Mouse (Mus musculus) yolk sac, embryonic 10.5 days (tissue): ENCODE results near the gene Hoxd9.

Source experiments
- DNase-seq: peaks from one replicate; pipeline ENCODE4 v3.0.0-alpha.2; 2017; ENCODE audit warnings: low spot score

Gene Hoxd9

GRCm38 (mm10) chr2:74733765-74734164 lies 36.2 kb downstream of the Hoxd9 start:
- peak; percentile 1 for DNase-seq

DNA sequence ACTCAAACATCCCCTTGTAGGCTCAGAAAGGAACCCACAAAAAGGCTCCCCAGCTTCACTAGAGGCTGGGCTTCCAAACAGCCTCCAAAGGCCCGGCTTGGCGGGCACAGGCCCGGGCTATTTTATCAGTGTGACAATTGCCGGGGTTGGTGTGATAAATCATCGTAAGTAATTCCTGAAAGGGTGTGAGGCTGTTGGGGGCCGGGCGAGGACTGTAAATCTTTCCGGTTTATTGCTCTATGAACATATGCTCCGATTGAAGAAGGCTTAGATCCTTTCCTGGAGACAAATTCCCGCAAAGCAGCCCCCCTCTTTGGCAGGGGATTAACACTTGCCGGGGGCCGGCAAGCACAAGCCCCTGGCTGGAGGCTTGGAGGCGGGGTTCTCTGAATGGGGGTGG lies 36.9 kb downstream of the Hoxd9 start:
- peak; percentile 47 for DNase-seq

GRCm38 (mm10) chr2:74734996-74735811 lies 37.7 kb downstream of the Hoxd9 start:
- DNase-seq = no peak

- peak; percentile 27 for DNase-seq
Observed at GRCm38 (mm10) chr2:74735851-74736687, 38.5 kb downstream of the Hoxd9 start.

- peak; percentile 2 for DNase-seq
Observed at GRCm38 (mm10) chr2:74736688-74737577, 39.4 kb downstream of the Hoxd9 start.

- peak; percentile 7 for DNase-seq
Observed at GRCm38 (mm10) chr2:74737578-74738070, 40.1 kb downstream of the Hoxd9 start.

GRCm38 (mm10) chr2:74738623-74739475 lies 41.3 kb downstream of the Hoxd9 start:
- DNase-seq = peak; percentile 37

GRCm38 (mm10) chr2:74739476-74739800 lies 41.9 kb downstream of the Hoxd9 start:
- no peak for DNase-seq

GRCm38 (mm10) chr2:74739869-74740268 lies 42.3 kb downstream of the Hoxd9 start:
- peak; percentile 2 for DNase-seq

DNA sequence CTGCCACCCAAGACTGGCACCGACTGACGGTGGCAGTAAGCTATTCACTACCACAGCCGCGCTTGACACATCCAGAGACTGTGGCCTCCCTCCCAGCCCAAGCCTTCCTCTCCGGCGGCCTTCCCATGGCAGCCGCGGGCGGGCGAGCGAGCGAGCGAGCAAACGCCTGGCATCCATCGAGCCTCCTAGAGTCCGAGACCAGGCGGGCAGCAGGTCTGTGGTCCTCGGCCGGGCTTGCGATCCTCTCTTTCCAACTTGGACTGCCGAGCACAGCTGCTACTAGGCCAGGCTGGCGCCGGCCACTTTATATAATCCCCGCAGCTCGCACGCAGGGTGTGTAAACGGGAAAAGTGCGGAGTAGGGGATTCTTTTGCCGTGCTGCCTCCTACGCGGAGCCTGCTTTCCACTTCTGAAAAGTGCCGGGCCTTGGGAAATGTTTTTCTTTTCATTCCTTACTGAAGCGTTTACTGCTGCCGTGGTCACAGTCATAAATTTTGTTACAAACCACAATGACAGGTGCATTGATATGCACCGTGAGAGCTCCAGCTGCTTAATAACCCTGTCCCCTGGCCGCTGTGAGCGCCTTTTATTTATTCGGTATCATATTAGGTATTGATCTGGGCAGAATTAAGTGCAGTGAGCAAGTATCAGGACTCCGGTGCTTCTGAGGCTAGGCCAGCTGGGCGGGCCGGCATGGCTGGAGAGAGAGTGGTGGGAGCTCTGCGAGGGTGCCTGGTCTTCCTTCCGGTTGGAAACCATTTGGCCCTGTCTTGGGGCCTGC lies 43.0 kb downstream of the Hoxd9 start:
- DNase-seq = peak; percentile 23

GRCm38 (mm10) chr2:74741252-74741978 lies 43.9 kb downstream of the Hoxd9 start:
- DNase-seq = peak; percentile 9

- no peak for DNase-seq
Observed at GRCm38 (mm10) chr2:74741979-74742277, 44.4 kb downstream of the Hoxd9 start.

DNA sequence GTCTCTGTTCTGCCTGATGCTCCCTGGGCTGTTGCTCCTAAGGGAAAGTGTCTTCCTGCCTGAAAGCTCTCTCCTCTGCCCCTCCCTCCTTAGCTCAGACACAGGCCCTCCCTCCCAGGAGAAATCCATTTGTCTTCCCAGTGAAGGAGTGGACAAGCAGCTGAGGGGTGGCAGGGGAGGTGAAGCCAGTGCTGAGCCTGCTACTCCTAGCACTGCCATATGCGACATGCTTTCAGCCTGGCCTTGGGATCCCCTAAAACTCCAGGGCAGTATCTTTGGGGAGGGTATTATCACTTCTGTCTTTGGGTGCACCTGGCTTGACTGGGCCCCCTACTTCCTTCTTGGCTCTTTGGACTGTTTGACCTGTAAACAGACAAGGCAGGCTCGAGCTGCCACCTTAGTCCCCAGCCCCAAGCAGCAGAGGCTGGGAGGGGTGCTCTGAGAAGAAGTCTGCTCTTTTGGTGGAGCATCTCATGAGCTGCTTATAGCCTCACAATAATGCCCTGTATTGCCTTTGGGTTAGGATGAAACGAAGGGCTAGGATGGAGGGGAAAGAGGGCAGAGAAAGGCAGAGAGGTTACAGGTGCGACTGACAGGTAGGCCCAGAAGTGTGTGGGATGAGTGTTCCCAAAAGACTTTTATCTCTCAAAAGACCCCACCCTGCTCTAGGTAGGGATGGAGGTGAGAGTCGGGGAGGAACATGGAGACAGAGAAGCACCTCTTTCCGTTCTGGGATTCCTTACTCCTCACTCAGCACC lies 48.2 kb downstream of the Hoxd9 start:
- DNase-seq = no peak

GRCm38 (mm10) chr2:74746298-74746921 lies 48.9 kb downstream of the Hoxd9 start:
- DNase-seq = no peak

GRCm38 (mm10) chr2:74747006-74747405 lies 49.5 kb downstream of the Hoxd9 start:
- peak; percentile 17 for DNase-seq

DNA sequence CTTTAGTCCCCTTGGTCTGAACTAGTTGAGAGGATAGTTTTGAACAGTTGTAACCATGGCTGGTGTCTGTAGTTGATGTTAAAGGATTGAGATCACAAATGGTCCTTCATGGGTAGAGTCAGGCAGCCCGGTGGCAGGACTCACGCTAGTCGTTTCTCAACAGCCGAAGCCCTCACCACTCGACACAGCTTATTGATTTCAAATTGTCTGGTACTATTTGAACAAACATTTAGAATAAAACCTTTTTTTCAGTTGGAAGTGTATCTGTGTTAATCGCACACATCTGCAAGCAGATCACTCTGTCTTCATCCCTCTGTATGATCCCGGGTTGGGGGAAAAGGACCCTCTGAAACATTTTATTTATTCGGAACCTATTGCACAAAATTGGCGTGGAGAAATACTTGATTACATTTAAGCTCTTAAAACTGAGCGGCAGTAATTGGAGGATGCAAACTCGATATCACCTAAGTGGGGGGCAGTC lies 50.2 kb downstream of the Hoxd9 start:
- no peak for DNase-seq

GRCm38 (mm10) chr2:74748436-74748995 lies 51.0 kb downstream of the Hoxd9 start:
- DNase-seq = no peak
